Mouse (Mus musculus) kidney, embryonic 14.5 days (tissue): ENCODE measurements around the gene Dpm3. TPM values are rescaled to one million over a fixed set of nuclear protein-coding genes. Genes with fewer than 3 reads are reported as not detected.

Source experiments
- ATAC-seq: fragments of 200-750 bp; cut with Nextera tagmentation; 2 replicates; pipeline ENCODE4 v1.8.0; 2017; ENCODE audit warnings: moderate number of reproducible peaks, mild to moderate bottlenecking, moderate TSS enrichment, moderate library complexity; ENCODE audit not compliant: low FRiP score, low TSS enrichment
- H3K27ac ChIP-seq: fragments of 300-500 bp; sonication (generic); 2 replicates; pipeline ENCODE4 v1.5.1; 2014; ENCODE audit warnings: low read depth, mild to moderate bottlenecking, low read length, moderate library complexity, mixed read lengths
- H3K27me3 ChIP-seq: fragments of 300-500 bp; sonication (generic); 2 replicates; pipeline ENCODE4 v1.6.1; 2014; ENCODE audit warnings: mild to moderate bottlenecking, low read length; ENCODE audit not compliant: control insufficient read depth, insufficient read depth
- H3K36me3 ChIP-seq: fragments of 300-500 bp; sonication (generic); 2 replicates; pipeline ENCODE4 v1.6.1; 2014; ENCODE audit warnings: low read length, mixed read lengths; ENCODE audit not compliant: control insufficient read depth, insufficient read depth
- H3K4me1 ChIP-seq: fragments of 300-500 bp; sonication (generic); 2 replicates; pipeline ENCODE4 v1.6.1; 2014; ENCODE audit warnings: low read length, mixed read lengths; ENCODE audit not compliant: control insufficient read depth, insufficient read depth
- H3K4me2 ChIP-seq: fragments of 300-500 bp; sonication (generic); replicated peaks from 2 replicates; pipeline ENCODE4 v1.6.1; 2014; ENCODE audit warnings: low read depth, mild to moderate bottlenecking, low read length
- H3K4me3 ChIP-seq: fragments of 300-500 bp; sonication (generic); 2 replicates; pipeline ENCODE4 v1.5.1; 2014; ENCODE audit warnings: mild to moderate bottlenecking, low read length
- H3K9ac ChIP-seq: fragments of 300-500 bp; sonication (generic); 2 replicates; pipeline ENCODE4 v1.6.1; 2014; ENCODE audit warnings: low read depth, mild to moderate bottlenecking, low read length, moderate library complexity
- H3K9me3 ChIP-seq: fragments of 300-500 bp; sonication (generic); 2 replicates; pipeline ENCODE4 v1.6.1; 2016; ENCODE audit warnings: low read length; ENCODE audit not compliant: control insufficient read depth
- WGBS: fragments of 180-500 bp; shearing (Covaris S2); extraction: QIAGEN DNeasy Blood & Tissue Kit; methylation state at CpG from one replicate; pipeline ENCODE4 v1.1.7; 2014; 5-methylcytosine and 5-hydroxymethylcytosine counted together
- polyA plus RNA-seq: library from polyadenylated mRNA; unstranded; fragments of >200 nt; fragmentation: Nextera tagmentation; extraction: Ambion mirVana; gene quantifications from 2 replicates; pipeline ENCODE4 v1.2.1, GENCODE M21; 2014

Dpm3 gene
- polyA plus RNA-seq, 1 experiment from 2014 or later = 134 TPM

DNA sequence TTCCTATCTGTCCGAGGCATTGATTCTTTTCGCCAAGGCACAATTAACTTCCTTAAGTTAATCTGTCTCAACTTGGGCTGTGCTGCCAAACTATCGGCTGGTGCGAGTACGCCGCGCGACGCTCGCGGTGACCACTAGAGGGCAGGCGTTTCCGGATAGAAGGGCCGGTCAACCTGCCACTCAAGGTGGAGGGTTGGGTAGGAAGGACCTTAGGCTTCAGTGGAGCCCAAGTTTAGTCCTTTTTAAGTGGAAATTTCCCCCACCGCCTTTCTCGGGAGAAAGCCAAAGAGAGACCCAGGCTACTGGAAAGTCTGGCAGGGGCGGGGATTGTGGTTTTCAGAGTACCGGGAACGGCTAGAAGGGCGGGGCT is 31.0 kb upstream of the Dpm3 start:
- H3K4me1 ChIP-seq = peaks cover 23% of the 10 kb centered on the region; the same call in 1 of the 2 replicates

DNA sequence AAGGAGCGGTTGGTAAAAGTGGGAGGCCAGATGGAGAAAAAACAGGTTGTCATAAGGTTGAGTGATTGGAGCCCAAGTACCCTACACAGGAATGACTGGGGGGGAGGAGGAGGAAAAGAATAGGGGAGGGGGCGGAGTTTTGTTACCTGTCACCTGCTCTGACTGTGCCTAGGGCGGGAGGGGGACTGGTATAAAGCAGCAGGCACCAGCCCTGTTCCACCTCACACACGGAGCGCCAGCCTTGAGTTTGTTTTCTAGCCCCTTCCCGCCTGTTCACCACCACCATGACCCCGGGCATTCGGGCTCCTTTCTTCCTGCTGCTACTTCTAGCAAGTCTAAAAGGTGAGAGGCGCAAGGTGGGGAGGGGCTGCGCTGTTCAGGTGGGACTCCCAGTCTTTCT is 30.3 kb upstream of the Dpm3 start, which contains the start of gene Muc1:
Muc1 (plus strand) TSS at position 222 of the 400 bp plus-strand sequence.
- H3K4me1 ChIP-seq = peaks cover 23% of the 10 kb centered on the region; the same call in 1 of the 2 replicates

More for the DNA sequence above, 31.0 kb upstream of the Dpm3 start:
- peak overlapping the region; percentile 54; the same call in 1 of the 2 replicates for H3K9ac ChIP-seq
- WGBS = under 1% methylated on average over 20 of the region's 20 CpGs
- no peaks in the 10 kb centered on the region for H3K9me3 ChIP-seq
- H3K27me3 ChIP-seq = no peaks in the 10 kb centered on the region
- peak overlapping the region; percentile 40 for H3K4me3 ChIP-seq
- peak; percentile 58 for ATAC-seq
- peak overlapping the region; percentile 87 for H3K4me2 ChIP-seq
- H3K27ac ChIP-seq = peak overlapping the region; percentile 62; the same call in 1 of the 2 replicates
- H3K36me3 ChIP-seq = peaks cover 3% of the 10 kb centered on the region; the same call in 1 of the 2 replicates

DNA sequence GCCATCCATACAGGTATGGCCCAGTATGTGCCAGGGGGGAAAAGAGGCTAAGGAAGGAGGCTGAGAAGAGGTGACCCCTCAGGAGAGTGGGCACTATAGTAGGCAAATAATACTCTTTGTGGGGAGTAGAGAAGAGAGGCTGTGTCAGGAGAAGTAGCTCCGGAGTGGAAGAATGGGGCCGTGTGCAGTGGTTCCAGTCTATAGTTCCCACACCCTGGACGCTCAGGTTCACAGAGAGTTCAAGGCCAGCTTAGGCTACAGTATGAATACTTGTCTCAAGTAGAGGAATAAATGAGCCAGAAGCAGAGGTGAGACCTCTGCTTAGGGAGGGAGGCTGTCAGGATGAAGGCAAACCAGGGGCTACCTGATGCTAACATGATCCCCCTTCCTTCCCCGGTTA is 29.9 kb upstream of the Dpm3 start:
- Histone ChIP-seq H3K9me3 (no peaks in the 10 kb centered on the region), H3K4me3 (peak overlapping the region; percentile 13), H3K27me3 (no peaks in the 10 kb centered on the region), H3K36me3 (peaks cover 3% of the 10 kb centered on the region; the same call in 1 of the 2 replicates), H3K4me2 (peak overlapping the region; percentile 87), H3K4me1 (peaks cover 23% of the 10 kb centered on the region; the same call in 1 of the 2 replicates), H3K9ac (peak overlapping the region; percentile 23; the same call in 1 of the 2 replicates), H3K27ac (peak overlapping the region; percentile 47; the same call in 1 of the 2 replicates)
- WGBS = 45% methylated on average over 4 of the region's 4 CpGs
- no peak for ATAC-seq

More for the DNA sequence above, 30.3 kb upstream of the Dpm3 start, which contains the start of gene Muc1:
- peak within 1 kb of the TSS; percentile 40 for H3K4me3 ChIP-seq
- no peaks in the 10 kb centered on the region for H3K27me3 ChIP-seq
- H3K9me3 ChIP-seq = no peaks in the 10 kb centered on the region
- WGBS = 27% methylated on average over 10 of the region's 10 CpGs
- peak within 1 kb of the TSS; percentile 87 for H3K4me2 ChIP-seq
- peak within 1 kb of the TSS; percentile 62 for H3K27ac ChIP-seq
- no peak for ATAC-seq
- H3K9ac ChIP-seq = peak within 1 kb of the TSS; percentile 54; the same call in 1 of the 2 replicates
- peaks cover 3% of the 10 kb centered on the region; the same call in 1 of the 2 replicates for H3K36me3 ChIP-seq

DNA sequence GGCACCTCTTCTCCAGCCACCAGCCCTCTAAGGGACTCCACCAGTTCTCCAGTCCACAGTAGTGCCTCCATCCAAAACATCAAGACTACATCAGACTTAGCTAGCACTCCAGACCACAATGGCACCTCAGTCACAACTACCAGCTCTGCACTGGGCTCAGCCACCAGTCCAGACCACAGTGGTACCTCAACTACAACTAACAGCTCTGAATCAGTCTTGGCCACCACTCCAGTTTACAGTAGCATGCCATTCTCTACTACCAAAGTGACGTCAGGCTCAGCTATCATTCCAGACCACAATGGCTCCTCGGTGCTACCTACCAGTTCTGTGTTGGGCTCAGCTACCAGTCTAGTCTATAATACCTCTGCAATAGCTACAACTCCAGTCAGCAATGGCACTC is 28.6 kb upstream of the Dpm3 start:
- no peak overlapping the region for H3K27ac ChIP-seq
- H3K9me3 ChIP-seq = no peaks in the 10 kb centered on the region
- WGBS = 81% methylated on average over 2 of the region's 2 CpGs
- H3K4me3 ChIP-seq = no peak overlapping the region
- H3K27me3 ChIP-seq = no peaks in the 10 kb centered on the region
- no peak for ATAC-seq
- H3K9ac ChIP-seq = no peak overlapping the region
- peaks cover 23% of the 10 kb centered on the region; the same call in 1 of the 2 replicates for H3K4me1 ChIP-seq
- H3K36me3 ChIP-seq = no peaks in the 10 kb centered on the region
- H3K4me2 ChIP-seq = no peak overlapping the region

DNA sequence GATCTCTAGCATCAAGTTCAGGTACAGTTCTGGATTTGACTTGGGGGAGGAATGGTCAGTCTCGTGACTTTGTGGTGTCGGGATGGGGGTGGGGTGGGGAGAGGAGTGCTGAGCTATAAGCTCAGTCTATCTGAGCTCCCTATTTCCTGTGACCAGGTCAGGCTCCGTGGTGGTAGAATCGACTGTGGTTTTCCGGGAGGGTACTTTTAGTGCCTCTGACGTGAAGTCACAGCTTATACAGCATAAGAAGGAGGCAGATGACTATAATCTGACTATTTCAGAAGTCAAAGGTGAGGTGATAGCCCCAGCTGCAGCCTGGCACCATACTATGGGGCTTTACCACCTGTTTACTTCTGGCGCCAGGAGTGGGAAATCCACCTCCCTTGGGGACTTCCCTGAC is 27.8 kb upstream of the Dpm3 start:
- WGBS = 60% methylated on average over 7 of the region's 7 CpGs
- Histone ChIP-seq H3K9ac (no peak overlapping the region), H3K36me3 (no peaks in the 10 kb centered on the region), H3K4me3 (no peak overlapping the region), H3K4me1 (peaks cover 18% of the 10 kb centered on the region; the same call in 1 of the 2 replicates), H3K9me3 (no peaks in the 10 kb centered on the region), H3K27me3 (no peaks in the 10 kb centered on the region), H3K4me2 (no peak overlapping the region), H3K27ac (no peak overlapping the region)
- ATAC-seq = no peak

DNA sequence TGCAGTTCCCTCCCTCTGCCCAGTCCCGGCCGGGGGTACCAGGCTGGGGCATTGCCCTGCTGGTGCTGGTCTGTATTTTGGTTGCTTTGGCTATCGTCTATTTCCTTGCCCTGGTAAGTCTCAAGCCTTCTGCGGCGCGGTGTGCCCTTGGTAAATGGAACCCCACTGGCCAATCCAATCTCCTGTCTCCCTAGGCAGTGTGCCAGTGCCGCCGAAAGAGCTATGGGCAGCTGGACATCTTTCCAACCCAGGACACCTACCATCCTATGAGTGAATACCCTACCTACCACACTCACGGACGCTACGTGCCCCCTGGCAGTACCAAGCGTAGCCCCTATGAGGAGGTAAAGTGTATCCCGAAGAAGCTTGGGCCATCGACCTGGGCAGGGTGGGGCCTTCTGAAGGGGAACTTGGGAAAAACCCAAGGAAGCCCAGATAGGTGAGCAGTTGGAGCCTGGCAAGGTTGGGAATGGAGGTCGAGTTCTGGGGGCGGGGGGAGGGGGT is 27.3 kb upstream of the Dpm3 start:
- H3K27ac ChIP-seq = no peak overlapping the region
- H3K9ac ChIP-seq = no peak overlapping the region
- ATAC-seq = no peak
- H3K9me3 ChIP-seq = no peaks in the 10 kb centered on the region
- H3K4me3 ChIP-seq = no peak overlapping the region
- H3K4me2 ChIP-seq = no peak overlapping the region
- no peaks in the 10 kb centered on the region for H3K27me3 ChIP-seq
- H3K36me3 ChIP-seq = no peaks in the 10 kb centered on the region
- 80% methylated on average over 16 of the region's 16 CpGs for WGBS
- H3K4me1 ChIP-seq = peaks cover 13% of the 10 kb centered on the region; the same call in 1 of the 2 replicates

DNA sequence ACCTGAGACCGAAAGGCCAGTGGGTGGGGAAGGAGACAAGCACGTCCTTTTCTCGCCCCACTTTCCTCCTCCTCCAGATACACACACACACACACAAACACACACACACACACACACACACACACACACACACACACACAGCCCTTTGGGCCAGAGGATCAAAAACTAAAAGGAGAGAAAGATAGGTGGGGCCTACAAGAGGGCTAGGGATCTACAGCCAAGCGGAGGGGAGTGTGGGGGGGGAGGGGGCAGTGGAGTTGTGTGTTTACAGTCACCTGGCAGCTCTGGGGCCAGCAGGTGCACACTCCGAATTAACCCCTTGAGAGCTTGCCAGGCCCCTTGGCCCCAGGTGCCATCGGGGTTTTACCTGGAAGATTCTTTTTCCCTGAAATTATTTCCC is 26.5 kb upstream of the Dpm3 start:
- H3K27me3 ChIP-seq = no peaks in the 10 kb centered on the region
- 51% methylated on average over 6 of the region's 6 CpGs for WGBS

DNA sequence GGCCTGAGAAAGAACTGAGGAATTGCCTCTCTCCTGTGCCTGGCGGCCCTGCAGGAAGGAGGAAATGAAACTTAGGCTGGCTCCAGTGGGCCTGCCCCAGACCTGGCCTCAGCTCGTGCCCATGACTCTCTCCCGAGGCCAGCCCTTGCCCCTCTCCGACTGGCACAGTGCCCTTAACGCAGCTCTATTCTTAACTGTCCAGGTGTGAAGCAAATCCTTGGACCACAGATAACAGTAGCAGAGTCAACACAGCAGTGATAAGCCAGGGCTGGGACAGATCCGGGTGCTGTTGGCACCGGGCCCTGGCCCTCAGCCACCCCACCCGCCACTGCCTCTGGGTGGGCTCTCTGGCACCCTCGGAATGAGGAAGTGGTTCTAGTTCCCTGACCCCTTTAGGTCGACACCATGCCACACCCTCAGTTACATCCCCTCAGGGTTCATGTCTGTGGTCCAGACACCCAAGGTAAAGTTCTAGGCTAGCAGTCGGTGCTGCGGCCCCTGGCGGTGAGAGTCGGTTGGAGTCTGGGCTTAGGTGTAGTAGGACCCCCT is 25.5 kb upstream of the Dpm3 start:
- H3K9me3 ChIP-seq = no peaks in the 10 kb centered on the region
- no peak overlapping the region for H3K4me3 ChIP-seq
- no peak overlapping the region for H3K4me2 ChIP-seq
- 0 out of 2 replicates have a peak, but pooled peaks cover 3% of the 10 kb centered on the region for H3K4me1 ChIP-seq
- no peak overlapping the region for H3K9ac ChIP-seq
- WGBS = 73% methylated on average over 14 of the region's 14 CpGs
- no peaks in the 10 kb centered on the region for H3K36me3 ChIP-seq
- H3K27me3 ChIP-seq = no peaks in the 10 kb centered on the region
- ATAC-seq = no peak
- H3K27ac ChIP-seq = no peak overlapping the region

More for the DNA sequence above, 26.5 kb upstream of the Dpm3 start:
- H3K4me3 ChIP-seq = no peak overlapping the region
- H3K27ac ChIP-seq = no peak overlapping the region
- ATAC-seq = no peak
- no peak overlapping the region for H3K4me2 ChIP-seq
- no peak overlapping the region for H3K9ac ChIP-seq
- peaks cover 8% of the 10 kb centered on the region; the same call in 1 of the 2 replicates for H3K4me1 ChIP-seq
- H3K36me3 ChIP-seq = no peaks in the 10 kb centered on the region
- no peaks in the 10 kb centered on the region for H3K9me3 ChIP-seq

DNA sequence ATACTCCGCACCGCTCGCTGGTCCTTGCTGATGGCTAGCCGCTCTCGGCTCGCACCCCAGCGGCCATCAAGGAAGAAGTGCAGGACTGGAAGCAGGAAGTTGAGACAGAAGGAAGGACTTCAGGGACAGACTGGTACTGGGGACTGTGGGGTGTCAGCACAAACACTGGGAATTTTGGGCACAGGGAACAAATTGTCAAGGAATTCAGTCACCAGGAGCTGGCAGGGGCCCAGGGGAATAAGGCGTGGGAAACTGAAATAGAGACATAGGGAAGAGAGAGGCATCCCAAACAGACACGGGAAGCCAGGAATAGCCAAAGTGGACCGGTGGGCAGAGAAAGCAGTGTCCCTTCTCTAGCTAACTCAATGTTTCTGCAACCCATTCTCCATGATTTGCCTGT is 22.6 kb upstream of the Dpm3 start:
- Histone ChIP-seq H3K4me3 (no peak overlapping the region), H3K9ac (no peak overlapping the region), H3K27ac (no peak overlapping the region), H3K4me2 (no peak overlapping the region), H3K4me1 (0 out of 2 replicates have a peak, but pooled peaks cover 3% of the 10 kb centered on the region), H3K27me3 (no peaks in the 10 kb centered on the region), H3K36me3 (no peaks in the 10 kb centered on the region; the same call in 1 of the 2 replicates), H3K9me3 (no peaks in the 10 kb centered on the region)
- 89% methylated on average over 10 of the region's 10 CpGs for WGBS
- ATAC-seq = no peak
